Mouse (Mus musculus) heart, adult 8-10 months (tissue): ENCODE measurements around the gene Jag2. TPM values are rescaled to one million over a fixed set of nuclear protein-coding genes. Genes with fewer than 3 reads are reported as not detected.

Experiments
- DNase-seq: peaks from one replicate; pipeline ENCODE4 v3.0.0; 2022; ENCODE audit warnings: low spot score
- microRNA-seq: library from miRNA; unstranded; fragments of <30 nt; microRNA quantifications from one replicate; pipeline ENCODE4 v1.2.0, GENCODE M21; 2022
- total RNA-seq, 4 experiments: library from RNA; stranded (reverse); gene quantifications; 2 replicates each; pipeline ENCODE4 v1.2.4; 2022

The Jag2 gene
- total RNA-seq, 4 experiments from 2014 or later, result 25.1 to 30.4 (median 29.8) TPM

DNA sequence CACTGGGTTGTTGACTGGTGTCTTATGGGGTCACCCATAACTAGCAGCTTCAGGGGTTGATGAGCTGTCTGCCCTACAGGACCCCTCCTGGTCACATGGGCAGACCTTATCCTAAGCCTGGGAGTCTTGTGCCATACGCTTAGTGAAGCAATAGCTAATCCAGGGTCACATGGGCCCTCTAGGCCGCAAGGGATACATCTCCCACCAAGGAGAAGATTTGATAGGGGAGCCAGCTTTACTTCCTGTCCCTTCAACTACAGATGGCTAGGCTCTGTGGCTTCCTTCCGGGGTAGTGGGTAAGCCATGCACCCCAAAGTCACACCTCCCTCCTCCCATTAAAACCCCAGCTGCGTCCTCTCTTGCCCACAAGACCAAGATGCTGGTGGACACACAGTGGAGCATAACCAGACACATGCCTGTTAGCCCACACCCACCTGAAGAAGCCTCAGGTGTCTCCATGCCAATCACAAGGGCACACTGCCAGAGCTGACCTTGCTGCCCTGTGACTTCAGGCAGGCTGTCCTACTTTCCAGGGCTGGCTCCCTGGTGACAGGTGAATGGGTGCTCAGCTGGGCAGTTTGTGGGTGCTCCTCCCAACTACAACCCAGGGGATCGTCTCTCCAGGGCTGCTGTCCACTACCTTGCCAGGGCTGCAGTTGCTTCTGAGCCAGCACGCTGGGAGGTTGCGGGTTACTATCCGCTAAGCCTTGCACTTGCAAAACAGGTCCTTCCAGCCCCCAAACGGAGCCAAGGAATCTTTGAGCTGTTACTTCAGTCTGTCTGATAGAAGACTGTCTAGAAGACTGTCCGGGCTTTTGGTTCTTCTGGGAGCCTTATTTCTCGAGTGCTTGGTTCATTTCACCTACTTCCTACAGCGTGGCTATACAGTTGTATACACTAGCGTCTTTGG lies 61.1 kb downstream of the Jag2 start, which contains the start of gene Gpr132:
Gene Gpr132 (minus strand): TSS at position 51 of the 910 bp plus-strand sequence.
- no peak for DNase-seq

DNA sequence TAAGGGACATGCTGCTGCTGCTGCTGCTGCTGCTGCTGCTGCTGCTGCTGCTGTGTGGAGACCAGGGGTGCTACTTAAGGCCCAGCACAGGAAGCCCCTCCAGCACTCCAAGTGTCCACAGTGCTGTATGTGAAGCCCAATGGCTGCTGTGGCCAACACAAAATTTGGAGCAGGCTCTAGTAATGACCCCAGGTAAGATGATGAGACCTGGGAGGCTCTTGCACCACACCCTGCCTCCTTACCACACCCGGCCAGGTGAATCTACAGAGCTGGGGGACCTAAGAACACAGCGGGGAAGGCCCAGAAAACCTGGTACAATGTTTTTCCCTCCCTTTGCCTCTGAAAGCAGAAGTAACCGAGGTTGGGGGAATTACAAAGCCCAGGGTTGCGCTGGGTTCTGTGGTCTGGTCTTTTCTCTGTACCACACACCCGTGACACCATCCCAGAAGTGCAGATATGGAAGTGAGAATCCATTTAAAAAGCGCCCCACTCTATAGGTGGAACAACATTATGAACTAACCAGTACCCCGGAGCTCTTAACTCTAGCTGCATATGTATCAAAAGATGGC lies 62.4 kb downstream of the Jag2 start:
- DNase-seq, result no peak

DNA sequence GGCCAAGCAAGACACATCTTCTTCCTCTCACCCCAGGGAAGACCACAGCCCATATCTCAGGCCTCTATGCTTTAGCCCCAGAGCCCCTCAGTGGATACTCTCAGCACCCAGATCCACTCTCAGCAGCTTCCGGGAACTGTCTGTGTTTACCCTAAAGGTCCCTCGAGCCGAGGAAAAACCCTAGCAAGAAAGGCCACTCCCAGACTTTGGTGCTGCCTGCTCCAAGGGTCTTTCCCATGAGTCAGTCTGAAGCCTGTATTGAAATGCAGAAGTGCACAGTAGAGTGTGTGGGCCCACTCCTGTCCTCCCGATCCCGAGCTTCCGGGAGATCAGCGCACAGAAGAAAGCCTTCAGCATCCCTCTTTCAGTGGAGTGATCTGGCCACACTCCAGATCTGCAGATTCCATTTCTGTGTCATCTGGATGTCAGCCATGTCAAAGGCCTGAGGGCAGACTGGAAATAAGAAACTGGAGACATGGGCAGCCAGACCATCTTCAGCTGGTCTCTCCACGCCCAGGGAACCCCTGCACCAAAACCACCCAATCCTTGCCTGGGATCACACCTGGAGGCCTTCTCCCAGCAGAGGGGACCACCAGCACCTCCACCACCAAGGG lies 63.0 kb downstream of the Jag2 start:
- no peak for DNase-seq

DNA sequence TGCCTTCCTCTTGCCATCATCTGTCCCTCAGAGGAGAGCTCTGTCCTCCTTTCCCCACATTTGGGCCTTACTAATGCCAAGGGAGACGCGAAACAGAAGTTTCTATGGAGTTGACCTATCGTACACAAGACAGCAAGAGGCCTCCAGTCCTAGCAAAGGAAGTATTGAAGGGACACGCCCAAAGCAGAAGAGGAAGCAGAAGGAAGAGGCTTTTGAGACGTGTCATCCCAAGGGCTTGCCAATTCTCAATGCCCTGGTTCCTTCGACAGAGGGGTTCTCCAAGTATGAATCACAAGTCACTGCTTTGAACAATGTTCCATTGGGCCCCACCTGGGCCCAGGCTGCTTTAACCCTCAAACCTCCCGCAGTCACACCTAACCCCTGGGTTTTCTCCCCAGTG lies 64.8 kb downstream of the Jag2 start:
- DNase-seq, result peak; percentile 26

DNA sequence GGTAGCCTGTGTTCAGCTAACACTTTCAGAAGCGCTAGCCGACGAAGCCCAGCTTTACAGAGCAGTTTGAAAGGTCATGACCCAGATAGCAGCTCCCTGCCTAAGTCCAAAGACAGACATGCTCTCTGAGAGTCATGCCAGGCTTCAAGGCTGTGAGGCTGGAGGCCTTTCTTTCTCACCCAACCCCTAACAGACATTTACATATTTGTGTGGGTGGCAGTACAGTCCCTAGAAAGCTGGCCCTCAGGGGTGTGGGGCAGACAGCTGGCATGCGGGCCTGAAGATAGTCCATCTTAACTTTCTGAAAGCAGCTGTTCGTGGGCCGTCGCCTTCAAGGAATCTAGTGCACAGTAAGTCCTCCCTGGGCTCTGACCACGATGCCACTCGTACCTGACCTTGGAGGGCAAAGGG lies 67.7 kb downstream of the Jag2 start:
- no peak for DNase-seq

DNA sequence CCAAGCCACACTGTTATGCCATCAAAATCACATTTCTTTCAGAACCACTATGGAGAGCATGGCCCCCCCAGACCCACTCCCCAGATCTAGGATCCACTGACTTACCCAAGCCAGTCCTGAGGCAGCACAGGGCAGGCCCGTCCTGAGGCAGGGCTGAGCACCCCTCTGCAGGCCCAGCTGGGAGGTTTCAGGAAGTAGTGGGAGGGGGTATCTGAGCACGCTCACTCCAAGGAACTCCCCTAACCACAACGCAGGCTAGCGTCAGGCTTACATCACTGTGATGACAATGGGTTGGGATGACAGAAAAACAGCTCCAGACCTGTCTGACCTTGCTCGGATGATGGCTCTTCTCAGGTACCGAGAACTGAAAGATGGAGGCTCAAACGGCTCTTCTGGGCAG lies 68.8 kb downstream of the Jag2 start:
- no peak for DNase-seq

DNA sequence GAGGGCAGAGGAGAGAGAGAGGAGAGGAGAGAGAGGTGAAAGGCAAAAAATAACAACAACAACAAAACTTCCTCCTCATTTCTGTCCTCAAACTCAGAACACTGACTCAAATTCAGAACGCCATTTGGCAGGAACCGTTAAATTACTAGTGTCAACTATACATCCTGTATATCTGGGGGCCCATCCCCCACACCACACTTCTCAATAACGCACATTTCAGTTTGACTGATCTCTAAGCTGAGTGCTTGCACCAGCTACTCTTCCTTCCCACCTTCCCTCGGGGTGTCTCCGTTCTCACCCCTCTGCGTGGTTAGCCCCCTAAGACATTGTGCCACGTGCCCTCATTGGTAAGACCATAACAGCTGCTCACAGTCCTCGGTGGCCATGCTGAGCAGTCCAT lies 69.6 kb downstream of the Jag2 start:
- DNase-seq, result no peak

DNA sequence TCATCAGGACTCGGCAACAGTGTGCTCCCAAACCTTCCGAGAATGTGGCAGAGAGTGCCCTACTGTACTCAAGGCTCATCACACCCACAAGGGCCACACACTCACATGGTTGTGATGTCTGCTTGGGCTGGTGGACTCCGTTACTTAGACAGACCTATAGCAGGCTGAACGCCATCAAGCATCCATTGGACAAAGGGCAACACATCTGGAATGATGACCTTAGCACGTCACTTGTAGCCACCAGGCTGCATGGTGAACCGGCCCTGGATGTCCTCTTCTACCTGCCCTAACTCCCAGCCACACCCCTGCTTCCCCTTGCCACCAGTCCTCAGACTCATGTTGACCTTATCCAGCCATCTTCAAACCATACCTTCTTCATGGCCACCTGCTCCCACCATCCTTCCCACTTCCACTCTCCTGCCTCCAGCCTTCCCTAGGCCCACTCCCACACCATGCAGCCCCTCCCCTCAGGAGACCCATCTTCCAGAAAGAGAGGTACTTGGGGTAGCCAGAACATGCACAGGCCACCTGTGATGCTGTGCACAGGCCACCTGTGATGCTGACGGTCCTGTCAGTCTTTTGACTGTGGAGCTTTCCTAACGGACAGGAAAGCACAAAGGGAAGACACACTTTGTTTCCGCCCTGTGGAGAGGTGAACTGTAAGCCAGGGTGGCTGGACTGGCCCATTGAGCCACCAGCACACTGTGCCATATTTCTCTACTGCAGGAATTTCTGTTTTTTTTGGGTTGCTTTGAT lies 70.8 kb downstream of the Jag2 start:
- DNase-seq, result no peak

Small RNA genes lying within 50 kb of the gene (microRNA-seq; reads per million reads assigned to microRNA genes)
- gene Mir6941, result not detected

Other genes starting within 250 kb of the Jag2 start
- gene Cep170b, start 209.3 kb downstream of the Jag2 start, total RNA-seq, result 10 to 100 TPM; 12.3 to 14.7 (median 13.4) TPM
- 1 to 10 TPM; 3.4 to 8.1 (median 4.3) TPM for gene Pld4, start 169.1 kb downstream of the Jag2 start, total RNA-seq
- 10 to 100 TPM; 19.3 to 24.6 (median 20.6) TPM for gene Ahnak2, start 127.1 kb downstream of the Jag2 start, total RNA-seq
- 1 to 10 TPM; 1.8 to 4.3 (median 2.4) TPM for gene Clba1, start 120.8 kb downstream of the Jag2 start, total RNA-seq
- 1 to 10 TPM; 5.6 to 6.5 (median 6.2) TPM for gene Cdca4, start 100.4 kb downstream of the Jag2 start, total RNA-seq
- under 1 TPM; 0.25 to 0.52 (median 0.33) TPM for gene Gpr132, start 61.5 kb downstream of the Jag2 start, total RNA-seq
- 10 to 100 TPM in 1 of 4 experiments, 1 to 10 TPM in 3; 7.0 to 11.7 (median 8.5) TPM for gene Nudt14, start 12.3 kb upstream of the Jag2 start, total RNA-seq
- 10 to 100 TPM; 21.6 to 29.6 (median 26.3) TPM for gene Btbd6, start 46.7 kb upstream of the Jag2 start, total RNA-seq
- gene Brf1, start 70.9 kb upstream of the Jag2 start, total RNA-seq, result 10 to 100 TPM; 22.9 to 28.1 (median 24.6) TPM
- 10 to 100 TPM; 30.4 to 38.2 (median 36.1) TPM for gene Pacs2, start 84.7 kb upstream of the Jag2 start, total RNA-seq
- not detected for gene Tex22, start 144.7 kb upstream of the Jag2 start, total RNA-seq
- 10 to 100 TPM; 45.0 to 47.2 (median 46.1) TPM for gene Mta1, start 168.5 kb upstream of the Jag2 start, total RNA-seq
- gene Crip2, start 210.5 kb upstream of the Jag2 start, total RNA-seq, result 1,000 to 10,000 TPM; 1,612 to 1,913 (median 1,690) TPM
- gene Crip1, start 216.5 kb upstream of the Jag2 start, total RNA-seq, result 100 to 1,000 TPM; 154 to 215 (median 169) TPM
- under 1 TPM; 0.12 to 0.49 (median 0.33) TPM for gene Tedc1, start 226.6 kb upstream of the Jag2 start, total RNA-seq